Comparison of ENCODE assay signal across 8 mouse cellular contexts in genomic region chr17:31512593-31512992, GRCm38 (mm10). TPM values are rescaled to one million over a fixed set of nuclear protein-coding genes. Genes with fewer than 3 reads are reported as not detected.
DNase-seq lines count a peak whose midpoint lies in the region; ATAC-seq and TF ChIP-seq lines count a peak whose summit lies in the region.

No protein-coding gene starts in this region.

- no peak for TF ChIP-seq CTCF in lung, embryonic 14.5 days (IDR thresholded peaks at IDR 0.05; ENCODE audit: low read depth)
- no peak for TF ChIP-seq CTCF in small intestine, adult 2 months (IDR thresholded peaks at IDR 0.05; ENCODE audit: extremely low read depth, insufficient read length, insufficient replicate concordance, low read depth, low read length)

- peak overlapping the region; percentile 57 for H3K4me2 ChIP-seq in lung, embryonic 14.5 days
- peak overlapping the region; percentile 87 for H3K4me2 ChIP-seq in embryonic facial prominence, embryonic 14.5 days (ENCODE audit: low read depth, low read length)
- peak overlapping the region; percentile 71 for H3K4me2 ChIP-seq in limb, embryonic 12.5 days

- H3K9me3 ChIP-seq in lung, embryonic 14.5 days (ENCODE audit: low read depth, low read length), result no peaks in the 10 kb centered on the region
- H3K9me3 ChIP-seq in embryonic facial prominence, embryonic 14.5 days (ENCODE audit: control insufficient read depth, low read length), result no peaks in the 10 kb centered on the region
- H3K9me3 ChIP-seq in limb, embryonic 12.5 days, result no peaks in the 10 kb centered on the region

- DNase-seq in lung, embryonic 14.5 days, result no peak
- DNase-seq in lung, postnatal 36 days, result no peak
- no peak for DNase-seq in embryonic facial prominence, embryonic 14.5 days (ENCODE audit: low spot score)
- no peak for DNase-seq in ovary, postnatal 36 days (ENCODE audit: low spot score)
- no peak for DNase-seq in ovary, postnatal 10 days (ENCODE audit: low spot score)
- DNase-seq in cerebellum, adult 18-20 months, result no peak

- H3K27me3 ChIP-seq in lung, embryonic 14.5 days (ENCODE audit: insufficient read depth, low read length), result no peaks in the 10 kb centered on the region
- H3K27me3 ChIP-seq in embryonic facial prominence, embryonic 14.5 days (replicated peaks; ENCODE audit: control insufficient read depth, insufficient read depth, low read length), result no peaks in the 10 kb centered on the region
- H3K27me3 ChIP-seq in limb, embryonic 12.5 days, result no peaks in the 10 kb centered on the region
- H3K27me3 ChIP-seq in small intestine, adult 2 months (ENCODE audit: control insufficient read depth, insufficient read depth, low read length), result no peaks in the 10 kb centered on the region

- peaks cover 29% of the 10 kb centered on the region for H3K36me3 ChIP-seq in lung, embryonic 14.5 days (ENCODE audit: insufficient read depth)
- H3K36me3 ChIP-seq in embryonic facial prominence, embryonic 14.5 days (ENCODE audit: control insufficient read depth, insufficient read depth, low read length), result peaks cover 28% of the 10 kb centered on the region
- H3K36me3 ChIP-seq in limb, embryonic 12.5 days, result peaks cover 23% of the 10 kb centered on the region
- peaks cover 8% of the 10 kb centered on the region for H3K36me3 ChIP-seq in small intestine, adult 2 months (ENCODE audit: control insufficient read depth, insufficient read depth, low read length)

- 18% methylated on average over 6 of the region's 6 CpGs for WGBS in lung, embryonic 14.5 days
- WGBS in embryonic facial prominence, embryonic 14.5 days, result 21% methylated on average over 6 of the region's 6 CpGs
- 26% methylated on average over 6 of the region's 6 CpGs for WGBS in limb, embryonic 12.5 days
- WGBS in small intestine, adult 2 months, result 9% methylated on average over 6 of the region's 6 CpGs

- peak overlapping the region; percentile 69 for H3K9ac ChIP-seq in lung, embryonic 14.5 days
- H3K9ac ChIP-seq in embryonic facial prominence, embryonic 14.5 days (ENCODE audit: low read depth, low read length), result peak overlapping the region; percentile 82
- H3K9ac ChIP-seq in limb, embryonic 12.5 days (replicated peaks), result peak overlapping the region; percentile 69

- peak; percentile 19; the same call in 1 of the 2 replicates for ATAC-seq in lung, embryonic 14.5 days (ENCODE audit: insufficient read depth)
- no peak for ATAC-seq in embryonic facial prominence, embryonic 14.5 days (ENCODE audit: low read depth)
- peak; percentile 3; the same call in 1 of the 2 replicates for ATAC-seq in limb, embryonic 12.5 days (ENCODE audit: insufficient number of reproducible peaks, insufficient read depth, low FRiP score, low TSS enrichment, low read depth)

- peak overlapping the region; percentile 81 for H3K27ac ChIP-seq in lung, embryonic 14.5 days (ENCODE audit: low read depth)
- peak overlapping the region; percentile 88; the same call in 1 of the 2 replicates for H3K27ac ChIP-seq in embryonic facial prominence, embryonic 14.5 days (replicated peaks; ENCODE audit: low read depth, low read length)
- H3K27ac ChIP-seq in limb, embryonic 12.5 days, result peak overlapping the region; percentile 84; the same call in 1 of the 2 replicates
- no peak overlapping the region for H3K27ac ChIP-seq in small intestine, adult 2 months (ENCODE audit: insufficient read depth, low read depth, low read length)

- no peak for TF ChIP-seq POLR2A in small intestine, adult 2 months (IDR thresholded peaks at IDR 0.05; ENCODE audit: low read depth, low read length)

- peak overlapping the region; percentile 76 for H3K4me3 ChIP-seq in lung, embryonic 14.5 days (ENCODE audit: low read depth, low read length)
- peak overlapping the region; percentile 87 for H3K4me3 ChIP-seq in embryonic facial prominence, embryonic 14.5 days (ENCODE audit: low read depth, low read length)
- peak overlapping the region; percentile 81 for H3K4me3 ChIP-seq in limb, embryonic 12.5 days (replicated peaks)
- peak overlapping the region; percentile 87 for H3K4me3 ChIP-seq in small intestine, adult 2 months (ENCODE audit: low read depth, low read length)

- H3K4me1 ChIP-seq in lung, embryonic 14.5 days (ENCODE audit: insufficient read depth), result no peaks in the 10 kb centered on the region
- peaks cover 5% of the 10 kb centered on the region; the same call in 1 of the 2 replicates for H3K4me1 ChIP-seq in embryonic facial prominence, embryonic 14.5 days (ENCODE audit: control insufficient read depth, insufficient read depth, low read length)
- H3K4me1 ChIP-seq in limb, embryonic 12.5 days (replicated peaks), result peaks cover 12% of the 10 kb centered on the region; the same call in 1 of the 2 replicates
- H3K4me1 ChIP-seq in small intestine, adult 2 months (ENCODE audit: control insufficient read depth, insufficient read depth, insufficient read length, low read length), result peaks cover 4% of the 10 kb centered on the region; the same call in 1 of the 2 replicates

RNA-seq across cellular contexts. Expression of gene Wdr4, which starts 7.2 kb away (rescaled TPM):
- polyA plus RNA-seq in lung, embryonic 14.5 days (2014; fragmentation: Nextera tagmentation; extraction: Ambion mirVana), result 40.5 and 46.3 TPM in 2 replicates
- 29.3 and 31.7 TPM in 2 replicates for polyA plus RNA-seq in embryonic facial prominence, embryonic 14.5 days (2014; fragmentation: Nextera tagmentation; extraction: Ambion mirVana)
- polyA plus RNA-seq in limb, embryonic 12.5 days (2016; fragmentation: Nextera tagmentation; extraction: Ambion mirVana), result 42.0 and 43.6 TPM in 2 replicates
- polyA plus RNA-seq in small intestine, adult 2 months (2012; rRNA removed), result 13.5 and 25.4 TPM in 2 replicates

RNA-seq across cellular contexts. Expression of gene Ndufv3, which starts 7.3 kb away (rescaled TPM):
- 238 and 257 TPM in 2 replicates for polyA plus RNA-seq in lung, embryonic 14.5 days (2014; fragmentation: Nextera tagmentation; extraction: Ambion mirVana)
- 283 and 316 TPM in 2 replicates for polyA plus RNA-seq in embryonic facial prominence, embryonic 14.5 days (2014; fragmentation: Nextera tagmentation; extraction: Ambion mirVana)
- polyA plus RNA-seq in limb, embryonic 12.5 days (2016; fragmentation: Nextera tagmentation; extraction: Ambion mirVana), result 241 and 250 TPM in 2 replicates
- 156 and 168 TPM in 2 replicates for polyA plus RNA-seq in small intestine, adult 2 months (2012; rRNA removed)

RNA-seq across cellular contexts. Expression of gene Pknox1, which starts 51.9 kb away (rescaled TPM):
- 53.3 and 54.1 TPM in 2 replicates for polyA plus RNA-seq in lung, embryonic 14.5 days (2014; fragmentation: Nextera tagmentation; extraction: Ambion mirVana)
- polyA plus RNA-seq in embryonic facial prominence, embryonic 14.5 days (2014; fragmentation: Nextera tagmentation; extraction: Ambion mirVana), result 31.1 and 31.3 TPM in 2 replicates
- polyA plus RNA-seq in limb, embryonic 12.5 days (2016; fragmentation: Nextera tagmentation; extraction: Ambion mirVana), result 35.4 and 39.3 TPM in 2 replicates
- 8.1 and 15.2 TPM in 2 replicates for polyA plus RNA-seq in small intestine, adult 2 months (2012; rRNA removed)
